Mouse (Mus musculus): ENCODE results near the gene Olfr1290.

The Olfr1290 gene

GRCm38 (mm10) chr2:111493729-111494128, at the start of gene Olfr1290:
TSS of gene Olfr1290 (minus strand) at chr2:111493829.
- no peak for DNase-seq (ENCODE audit: inconsistent age in 2 of 2, low spot score in 1 of 2)

GRCm38 (mm10) chr2:111540191-111540590, 46.6 kb upstream of the Olfr1290 start, which contains the start of gene Olfr1294:
TSS of gene Olfr1294 (minus strand) at chr2:111540291.
- DNase-seq (ENCODE audit: inconsistent age in 2 of 2, low spot score in 1 of 2) = no peak

- no peak for DNase-seq (ENCODE audit: inconsistent age in 2 of 2, low spot score in 1 of 2)
Measured at GRCm38 (mm10) chr2:111524903-111525302, 31.3 kb upstream of the Olfr1290 start, which contains the start of gene Olfr1293-ps. TSS of gene Olfr1293-ps (plus strand) at chr2:111525203.

- no peak for DNase-seq (ENCODE audit: inconsistent age in 2 of 2, low spot score in 1 of 2)
Measured at GRCm38 (mm10) chr2:111517451-111517850, 23.8 kb upstream of the Olfr1290 start.

- no peak for DNase-seq (ENCODE audit: inconsistent age in 2 of 2, low spot score in 1 of 2)
Measured at GRCm38 (mm10) chr2:111496880-111497279, 3.3 kb upstream of the Olfr1290 start, which contains the start of gene Olfr1291-ps1. TSS of gene Olfr1291-ps1 (plus strand) at chr2:111497180.

- DNase-seq (ENCODE audit: inconsistent age in 2 of 2, low spot score in 1 of 2) = no peak
Measured at GRCm38 (mm10) chr2:111480519-111480918, 13.1 kb downstream of the Olfr1290 start, which contains the start of gene Olfr1289. TSS of gene Olfr1289 (plus strand) at chr2:111480819.

- no peak for DNase-seq (ENCODE audit: inconsistent age in 2 of 2, low spot score in 1 of 2)
Measured at GRCm38 (mm10) chr2:111473801-111474200, 19.8 kb downstream of the Olfr1290 start, which contains the start of gene Olfr1288. TSS of gene Olfr1288 (plus strand) at chr2:111474101.

GRCm38 (mm10) chr2:111448842-111449241, 44.8 kb downstream of the Olfr1290 start, which contains the start of gene Olfr1287:
TSS of gene Olfr1287 (plus strand) at chr2:111449142.
- DNase-seq (ENCODE audit: inconsistent age in 2 of 2, low spot score in 1 of 2) = no peak
